Mouse (Mus musculus) heart, embryonic 11.5 days (tissue): ENCODE measurements around the gene Nrf1. TPM values are rescaled to one million over a fixed set of nuclear protein-coding genes. Genes with fewer than 3 reads are reported as not detected.

Experiments
- ATAC-seq: fragments of 200-750 bp; cut with Nextera tagmentation; replicated peaks from 2 replicates; pipeline ENCODE4 v1.8.0; 2017; ENCODE audit warnings: moderate library complexity; ENCODE audit not compliant: insufficient number of reproducible peaks, low FRiP score, low TSS enrichment
- H3K27ac ChIP-seq: fragments of 300-500 bp; sonication (generic); 2 replicates; pipeline ENCODE4 v1.5.1; 2014; ENCODE audit warnings: mild to moderate bottlenecking, low read depth, low read length
- H3K27me3 ChIP-seq: fragments of 300-500 bp; sonication (generic); 2 replicates; pipeline ENCODE4 v1.6.1; 2014; ENCODE audit warnings: mild to moderate bottlenecking, low read length, mixed read lengths; ENCODE audit not compliant: control insufficient read depth, insufficient read depth
- H3K36me3 ChIP-seq: fragments of 300-500 bp; sonication (generic); 2 replicates; pipeline ENCODE4 v1.6.1; 2014; ENCODE audit warnings: mild to moderate bottlenecking, low read length, moderate library complexity, mixed read lengths; ENCODE audit not compliant: control insufficient read depth, insufficient read depth
- H3K4me1 ChIP-seq: fragments of 300-500 bp; sonication (generic); 2 replicates; pipeline ENCODE4 v1.6.1; 2014; ENCODE audit warnings: low read length; ENCODE audit not compliant: control insufficient read depth, insufficient read depth
- H3K4me2 ChIP-seq: fragments of 300-500 bp; sonication (generic); 2 replicates; pipeline ENCODE4 v1.6.1; 2014; ENCODE audit warnings: mild to moderate bottlenecking, moderate library complexity
- H3K4me3 ChIP-seq: fragments of 300-500 bp; sonication (generic); 2 replicates; pipeline ENCODE4 v1.5.1; 2014; ENCODE audit warnings: low read depth, low read length
- H3K9ac ChIP-seq: fragments of 300-500 bp; sonication (generic); 2 replicates; pipeline ENCODE4 v1.6.1; 2014; ENCODE audit warnings: mild to moderate bottlenecking, low read depth, low read length, moderate library complexity
- H3K9me3 ChIP-seq: fragments of 300-500 bp; sonication (generic); replicated peaks from 2 replicates; pipeline ENCODE4 v1.6.1; 2016; ENCODE audit warnings: low read length; ENCODE audit not compliant: control insufficient read depth
- WGBS: fragments of 180-500 bp; shearing (Covaris S2); extraction: QIAGEN DNeasy Blood & Tissue Kit; methylation state at CpG from one replicate; pipeline ENCODE4 v1.1.7; 2014; ENCODE audit not compliant: insufficient replicate concordance; 5-methylcytosine and 5-hydroxymethylcytosine counted together
- polyA plus RNA-seq: library from polyadenylated mRNA; unstranded; fragments of >200 nt; fragmentation: Nextera tagmentation; extraction: Ambion mirVana; gene quantifications from 2 replicates; pipeline ENCODE4 v1.2.1, GENCODE M21; 2014

The Nrf1 gene
- polyA plus RNA-seq, 1 experiment from 2014 or later, result 44.5 TPM

- no peaks in the 10 kb centered on the region for H3K36me3 ChIP-seq
- no peak overlapping the region for H3K9ac ChIP-seq
- no peaks in the 10 kb centered on the region for H3K4me1 ChIP-seq
- no peak overlapping the region for H3K27ac ChIP-seq
- no peak overlapping the region for H3K4me2 ChIP-seq
- H3K27me3 ChIP-seq, result no peaks in the 10 kb centered on the region
- no peak overlapping the region for H3K4me3 ChIP-seq
- ATAC-seq, result no peak
- 79% methylated on average over 1 of the region's 1 CpGs for WGBS
- 0 out of 2 replicates have a peak, but pooled peaks cover 3% of the 10 kb centered on the region for H3K9me3 ChIP-seq
Observed at GRCm38 (mm10) chr6:30021241-30021640, 26.5 kb upstream of the Nrf1 start.

- H3K4me1 ChIP-seq, result no peaks in the 10 kb centered on the region
- no peak overlapping the region for H3K27ac ChIP-seq
- no peaks in the 10 kb centered on the region for H3K36me3 ChIP-seq
- 74% methylated on average over 5 of the region's 5 CpGs for WGBS
- 0 out of 2 replicates have a peak, but pooled peaks cover 3% of the 10 kb centered on the region for H3K9me3 ChIP-seq
- H3K27me3 ChIP-seq, result no peaks in the 10 kb centered on the region
- H3K4me2 ChIP-seq, result no peak overlapping the region
- H3K4me3 ChIP-seq, result no peak overlapping the region
- H3K9ac ChIP-seq, result no peak overlapping the region
- no peak for ATAC-seq
Observed at GRCm38 (mm10) chr6:30021656-30022055, 26.1 kb upstream of the Nrf1 start.

- Histone ChIP-seq H3K27ac (no peak overlapping the region), H3K27me3 (no peaks in the 10 kb centered on the region), H3K36me3 (no peaks in the 10 kb centered on the region), H3K9ac (no peak overlapping the region), H3K4me2 (no peak overlapping the region), H3K9me3 (0 out of 2 replicates have a peak, but pooled peaks cover 3% of the 10 kb centered on the region), H3K4me3 (no peak overlapping the region), H3K4me1 (no peaks in the 10 kb centered on the region)
- no peak for ATAC-seq
- 36% methylated on average over 10 of the region's 10 CpGs for WGBS
Observed at GRCm38 (mm10) chr6:30026799-30027198, 21.0 kb upstream of the Nrf1 start.

- WGBS, result 86% methylated on average over 4 of the region's 4 CpGs
- H3K9me3 ChIP-seq, result no peaks in the 10 kb centered on the region
- ATAC-seq, result no peak
Observed at GRCm38 (mm10) chr6:30028358-30028757, 19.4 kb upstream of the Nrf1 start.

GRCm38 (mm10) chr6:30035112-30035511, 12.7 kb upstream of the Nrf1 start:
- H3K4me2 ChIP-seq, result no peak overlapping the region
- no peak overlapping the region for H3K4me3 ChIP-seq
- no peaks in the 10 kb centered on the region for H3K9me3 ChIP-seq
- H3K36me3 ChIP-seq, result no peaks in the 10 kb centered on the region
- H3K27me3 ChIP-seq, result no peaks in the 10 kb centered on the region
- H3K27ac ChIP-seq, result no peak overlapping the region
- no peak overlapping the region for H3K9ac ChIP-seq
- 62% methylated on average over 4 of the region's 4 CpGs for WGBS
- H3K4me1 ChIP-seq, result no peaks in the 10 kb centered on the region
- no peak for ATAC-seq

More at GRCm38 (mm10) chr6:30028358-30028757, 19.4 kb upstream of the Nrf1 start:
- Histone ChIP-seq H3K4me1 (no peaks in the 10 kb centered on the region), H3K27me3 (no peaks in the 10 kb centered on the region), H3K9ac (no peak overlapping the region), H3K4me2 (no peak overlapping the region), H3K36me3 (no peaks in the 10 kb centered on the region), H3K27ac (no peak overlapping the region), H3K4me3 (no peak overlapping the region)

GRCm38 (mm10) chr6:30041498-30041897, 6.3 kb upstream of the Nrf1 start:
- Histone ChIP-seq H3K4me2 (no peak overlapping the region), H3K27ac (no peak overlapping the region), H3K9ac (no peak overlapping the region), H3K9me3 (no peaks in the 10 kb centered on the region), H3K27me3 (no peaks in the 10 kb centered on the region), H3K4me1 (no peaks in the 10 kb centered on the region), H3K4me3 (no peak overlapping the region), H3K36me3 (no peaks in the 10 kb centered on the region)
- 35% methylated on average over 1 of the region's 1 CpGs for WGBS
- no peak for ATAC-seq

- Histone ChIP-seq H3K4me2 (no peak overlapping the region), H3K9ac (no peak overlapping the region), H3K9me3 (no peaks in the 10 kb centered on the region), H3K27ac (no peak overlapping the region), H3K4me3 (no peak overlapping the region), H3K27me3 (no peaks in the 10 kb centered on the region), H3K36me3 (no peaks in the 10 kb centered on the region), H3K4me1 (no peaks in the 10 kb centered on the region)
- ATAC-seq, result no peak
- WGBS, result 61% methylated on average over 3 of the region's 3 CpGs
Observed at GRCm38 (mm10) chr6:30042483-30042882, 5.3 kb upstream of the Nrf1 start.

GRCm38 (mm10) chr6:30048163-30048500, 344 bp downstream of the Nrf1 start:
- Histone ChIP-seq H3K4me2 (peak overlapping the region; percentile 85), H3K36me3 (no peaks in the 10 kb centered on the region), H3K27ac (peak overlapping the region; percentile 100), H3K9ac (peak overlapping the region; percentile 100), H3K4me3 (peak overlapping the region; percentile 99), H3K9me3 (no peaks in the 10 kb centered on the region), H3K4me1 (peaks cover 9% of the 10 kb centered on the region), H3K27me3 (no peaks in the 10 kb centered on the region)
- WGBS, result 0% methylated on average over 23 of the region's 45 CpGs
- ATAC-seq, result no peak; the same call in 1 of the 2 replicates

- H3K27ac ChIP-seq, result peak overlapping the region; percentile 100
- H3K4me2 ChIP-seq, result peak overlapping the region; percentile 85
- H3K4me1 ChIP-seq, result peaks cover 9% of the 10 kb centered on the region
- peak; percentile 41; the same call in 1 of the 2 replicates for ATAC-seq
- no peaks in the 10 kb centered on the region for H3K27me3 ChIP-seq
- H3K9ac ChIP-seq, result peak overlapping the region; percentile 100
- WGBS, result under 1% methylated on average over 53 of the region's 54 CpGs
- H3K9me3 ChIP-seq, result no peaks in the 10 kb centered on the region
- H3K4me3 ChIP-seq, result peak overlapping the region; percentile 99
- H3K36me3 ChIP-seq, result no peaks in the 10 kb centered on the region
Observed at GRCm38 (mm10) chr6:30048501-30049353, 939 bp downstream of the Nrf1 start.
